Mouse (Mus musculus) heart, adult 2 months (tissue): Measurements from ENCODE around the gene Atf7ip.

Experiments
- CTCF ChIP-seq: fragments of 200-600 bp; IDR thresholded peaks from 2 replicates; pipeline ENCODE4 v1.8.1; 2022; ENCODE audit warnings: antibody characterized with exemption, mild to moderate bottlenecking, moderate library complexity
- EP300 ChIP-seq: fragments of 200-500 bp; IDR thresholded peaks from 2 replicates; pipeline ENCODE4 v1.6.1; 2011; ENCODE audit warnings: low read depth, low read length, control low read depth; ENCODE audit not compliant: insufficient read depth
- POLR2A ChIP-seq: fragments of 200-500 bp; IDR thresholded peaks from 2 replicates; pipeline ENCODE4 v1.6.1; 2011; ENCODE audit warnings: mild to moderate bottlenecking, low read depth, low read length, control low read depth; ENCODE audit not compliant: insufficient read depth

DNA sequence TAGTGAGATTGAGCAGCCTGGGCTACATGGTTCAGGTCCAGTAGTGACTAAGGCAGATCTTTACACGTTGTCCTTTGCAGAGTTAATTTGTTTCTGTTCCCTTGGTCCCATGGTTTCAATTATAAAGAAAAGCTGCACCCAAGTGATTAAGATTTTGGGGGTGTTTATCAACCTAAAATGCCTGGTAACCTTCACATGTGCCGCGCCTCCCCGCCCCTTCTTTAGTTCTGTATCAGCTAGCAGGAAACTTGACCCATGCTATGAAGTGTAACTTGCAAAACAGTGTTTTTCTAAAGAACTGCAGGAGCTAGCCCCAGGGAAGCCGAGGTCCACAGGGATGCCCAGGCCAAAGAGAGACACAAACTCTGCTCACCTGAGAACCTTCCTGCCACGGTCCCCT lies 33.2 kb upstream of the Atf7ip start:
- no peak for TF ChIP-seq CTCF
- TF ChIP-seq POLR2A = no peak
- TF ChIP-seq EP300 = no peak
